Mouse (Mus musculus) neutrophil, adult 59 days (primary cell): ENCODE measurements around the gene Vmn1r79. TPM values are rescaled to one million over a fixed set of nuclear protein-coding genes. Genes with fewer than 3 reads are reported as not detected.

Source experiments
- total RNA-seq, 2 experiments: library from RNA; stranded (reverse); gene quantifications; 1 replicate in 1 of 2; 2 replicates in 1 of 2; pipeline ENCODE4 v1.2.4; 2023

Gene Vmn1r79
- total RNA-seq = not detected

DNA sequence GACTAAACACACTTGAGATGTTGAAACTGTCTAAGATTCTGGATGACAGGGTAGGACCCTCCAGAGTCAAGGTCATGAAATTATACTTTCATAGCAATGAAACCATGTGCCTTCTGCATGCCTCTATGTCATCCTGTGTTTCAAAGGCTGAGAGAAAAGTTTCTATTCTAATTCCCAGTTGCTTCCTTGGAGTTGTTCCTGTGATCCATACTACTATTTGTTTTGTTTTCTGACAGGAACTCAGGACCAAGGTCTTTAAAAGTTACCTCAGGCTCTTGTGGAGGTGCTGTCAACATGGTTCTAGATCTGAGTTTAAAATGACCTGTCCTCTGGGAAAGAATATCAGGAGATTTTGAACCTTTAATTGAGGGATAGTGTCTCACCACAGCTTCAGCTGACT lies at the start of gene Vmn1r79:
TSS of gene Vmn1r79 (plus strand) at position 301 of the 400 bp plus-strand sequence.

DNA sequence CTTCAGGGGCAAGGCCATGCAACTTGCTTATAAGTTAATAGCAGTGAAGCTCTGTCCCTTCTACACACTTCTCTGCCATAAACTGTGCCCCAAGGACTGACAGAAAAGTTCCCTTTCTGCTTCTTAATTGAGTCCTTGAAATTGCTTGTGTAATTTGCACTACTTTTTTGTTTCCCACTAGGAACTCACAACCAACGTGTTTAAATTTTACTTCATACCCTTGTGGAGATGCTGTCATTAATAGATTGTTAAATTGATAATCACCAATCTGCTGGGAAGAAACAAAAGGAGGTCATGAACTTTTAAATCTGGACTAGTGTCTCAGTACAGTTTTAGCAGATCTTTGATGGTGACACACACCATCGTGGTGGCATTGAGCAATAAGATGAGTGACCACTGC lies 21.1 kb upstream of the Vmn1r79 start, which contains the start of gene Vmn1r78:
TSS of gene Vmn1r78 (plus strand) at position 301 of the 400 bp plus-strand sequence.

DNA sequence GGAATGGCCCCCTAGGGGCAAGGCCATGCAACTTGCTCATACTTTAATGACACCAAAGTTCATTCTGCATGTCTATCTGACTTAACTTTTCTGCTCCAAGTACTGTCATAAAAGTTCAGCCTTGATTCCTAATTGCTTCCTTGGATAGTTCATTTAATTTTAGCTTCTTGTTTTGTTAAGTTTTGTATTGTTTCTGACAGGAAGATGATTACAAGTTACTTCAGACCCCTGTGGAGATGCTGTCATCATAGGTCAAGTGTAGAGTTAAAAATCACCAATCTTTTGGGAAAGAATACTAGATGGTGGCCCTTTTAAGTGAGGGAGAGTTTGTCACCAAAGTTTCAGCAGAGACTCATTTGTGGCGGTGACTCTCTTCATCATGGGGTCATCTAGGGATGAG lies 17.9 kb downstream of the Vmn1r79 start, which contains the start of gene Vmn1r80:
TSS of gene Vmn1r80 (plus strand) at position 301 of the 400 bp plus-strand sequence.

Other genes with a start within 250 kb of the Vmn1r79 start
- gene Vmn1r76, start 233.1 kb upstream of the Vmn1r79 start, total RNA-seq = not detected
- gene Vmn1r77, start 134.5 kb upstream of the Vmn1r79 start, total RNA-seq = not detected
- gene Vmn1r78, start 21.0 kb upstream of the Vmn1r79 start, total RNA-seq = not detected
- not detected for gene Vmn1r80, start 18.0 kb downstream of the Vmn1r79 start, total RNA-seq
- gene Vmn1r81, start 97.0 kb downstream of the Vmn1r79 start, total RNA-seq = under 1 TPM in 1 of 2 experiments, not detected in 1; 0.02 TPM
- gene Vmn1r82, start 129.2 kb downstream of the Vmn1r79 start, total RNA-seq = not detected
- under 1 TPM; 0.24 to 0.26 TPM for gene Vmn1r83, start 158.2 kb downstream of the Vmn1r79 start, total RNA-seq
- gene Vmn1r84, start 198.0 kb downstream of the Vmn1r79 start, total RNA-seq = not detected